Mouse (Mus musculus): ENCODE data around the gene Zfp59. TPM values are rescaled to one million over a fixed set of nuclear protein-coding genes. Genes with fewer than 3 reads are reported as not detected.
A peak's percentile ranks its signal among the peaks of the same experiment; 100 is the strongest.
"Not testable (repeated sequence)": the region's sequence is repeated elsewhere in the genome, so short reads cannot be mapped to it uniquely, and the experiment has no call there.

Zfp59 gene
- total RNA-seq (2021), result 1 to 10 TPM; 2.6 to 3.1 TPM

DNA sequence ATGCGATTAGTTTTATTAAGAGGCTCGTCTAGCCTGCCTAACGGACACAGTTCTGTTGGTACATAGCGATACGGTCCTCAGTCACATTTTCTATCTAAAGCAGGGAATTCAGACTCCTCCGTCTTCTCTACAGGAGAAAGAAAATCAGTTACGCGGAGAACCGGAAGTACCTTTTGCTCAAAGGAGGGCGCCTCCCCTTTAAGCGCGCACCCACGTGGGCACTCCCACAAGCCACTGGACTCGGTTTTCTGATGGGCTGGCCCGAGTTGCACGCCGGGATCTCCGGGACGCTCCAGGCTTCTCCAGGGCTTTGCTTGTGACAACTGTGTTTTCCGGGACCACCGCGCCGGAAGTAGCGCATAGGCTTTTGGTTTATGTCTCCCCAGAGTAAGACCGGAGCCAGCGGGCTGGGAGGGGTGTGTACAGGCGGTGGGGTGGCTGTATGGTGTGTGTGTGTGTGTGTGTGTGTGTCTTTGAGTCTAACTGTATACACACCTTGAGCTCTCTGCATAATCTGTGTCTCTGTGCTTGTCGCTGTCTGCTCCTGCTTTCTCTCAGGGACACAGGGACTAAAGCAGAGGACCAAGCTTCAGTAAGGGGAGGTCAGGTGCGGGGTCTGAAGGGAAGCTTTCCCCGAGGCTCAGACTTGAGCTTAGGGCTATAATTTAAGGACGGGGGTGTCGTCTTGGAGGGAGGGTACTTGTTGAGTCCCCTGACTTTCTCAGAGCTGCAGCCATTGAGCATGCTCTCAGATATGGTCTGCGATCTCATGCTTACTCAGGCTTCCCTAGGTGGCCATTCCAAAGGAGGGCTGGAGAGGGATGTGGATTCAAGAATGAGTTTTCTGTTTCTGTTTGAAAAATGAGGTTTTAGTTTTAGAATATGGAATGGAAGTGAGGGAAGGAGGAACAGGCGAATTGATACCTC is at the start of gene Zfp59:
Gene Zfp59 (plus strand): TSS at position 285 of the 927 bp plus-strand sequence.
- DNase-seq (ENCODE audit: low spot score), result peak; percentile 80
- intact Hi-C loops (cut with DNase I), result loop anchor here (2.0 kb wide), 1 partner anchor 22 kb away; no protein-coding TSS in a partner anchor

DNA sequence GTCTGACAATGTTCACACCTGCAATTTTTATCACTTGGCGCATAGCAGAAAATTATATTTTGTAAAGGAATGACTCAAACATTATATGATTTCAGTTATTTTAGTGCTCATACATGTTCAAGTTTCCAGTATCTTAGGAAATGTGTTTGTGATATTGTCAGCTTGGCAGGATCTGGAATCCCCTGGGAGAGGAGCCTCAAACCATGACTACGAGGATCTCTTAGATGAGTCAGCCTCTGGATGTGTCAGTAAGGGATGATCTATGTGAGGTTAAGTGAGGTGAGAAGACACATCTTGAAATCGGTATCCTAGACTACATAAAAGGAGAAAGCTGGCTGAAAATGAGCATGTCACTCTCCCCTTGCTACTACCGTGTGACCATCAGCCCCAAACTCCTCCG is 49.1 kb upstream of the Zfp59 start:
- intact Hi-C loops (cut with DNase I), result no loop called here
- DNase-seq (ENCODE audit: low spot score), result no peak

DNA sequence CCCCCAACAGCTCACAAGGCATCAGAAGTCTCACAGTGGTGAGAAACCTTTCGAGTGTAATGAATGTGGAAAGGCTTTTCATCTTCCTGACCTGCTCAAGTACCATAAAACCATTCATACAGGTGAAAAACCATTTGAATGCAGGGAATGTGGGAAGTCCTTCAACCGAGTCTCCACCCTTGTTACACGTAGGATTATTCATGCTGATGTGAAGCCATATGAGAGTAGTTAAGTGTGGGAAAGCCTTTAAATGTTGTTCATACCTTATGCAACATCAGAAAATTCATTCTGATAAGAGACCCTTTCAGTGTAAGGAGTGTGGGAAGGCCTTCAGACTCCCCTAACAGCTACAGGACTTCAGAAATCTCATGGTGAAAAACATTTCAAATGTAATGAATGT is 44.5 kb upstream of the Zfp59 start:
- DNase-seq (ENCODE audit: low spot score), result not testable (repeated sequence)

DNA sequence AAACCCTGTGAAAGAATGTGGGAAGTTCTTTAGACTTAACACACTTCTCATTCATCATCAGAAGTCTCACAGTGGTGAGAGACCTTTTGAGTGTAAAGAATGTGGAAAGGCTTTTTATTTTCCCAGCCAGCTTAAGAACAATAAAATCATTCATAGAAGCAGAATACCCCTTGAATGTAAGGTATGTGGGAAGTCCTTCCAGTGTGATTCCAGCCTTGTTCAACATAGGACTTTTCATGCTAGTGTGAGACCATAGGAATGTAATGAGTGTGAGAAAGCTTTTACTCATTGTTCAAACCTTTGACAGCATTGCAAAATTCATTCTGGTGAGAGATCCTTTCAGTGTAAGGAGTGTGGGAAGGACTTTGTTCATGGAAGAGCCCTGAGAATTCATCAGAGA is 43.8 kb upstream of the Zfp59 start:
- no peak for DNase-seq (ENCODE audit: low spot score)
- intact Hi-C loops (cut with DNase I), result no loop called here

More for the DNA sequence above, 44.5 kb upstream of the Zfp59 start:
- intact Hi-C loops (cut with DNase I), result not testable (repeated sequence)

DNA sequence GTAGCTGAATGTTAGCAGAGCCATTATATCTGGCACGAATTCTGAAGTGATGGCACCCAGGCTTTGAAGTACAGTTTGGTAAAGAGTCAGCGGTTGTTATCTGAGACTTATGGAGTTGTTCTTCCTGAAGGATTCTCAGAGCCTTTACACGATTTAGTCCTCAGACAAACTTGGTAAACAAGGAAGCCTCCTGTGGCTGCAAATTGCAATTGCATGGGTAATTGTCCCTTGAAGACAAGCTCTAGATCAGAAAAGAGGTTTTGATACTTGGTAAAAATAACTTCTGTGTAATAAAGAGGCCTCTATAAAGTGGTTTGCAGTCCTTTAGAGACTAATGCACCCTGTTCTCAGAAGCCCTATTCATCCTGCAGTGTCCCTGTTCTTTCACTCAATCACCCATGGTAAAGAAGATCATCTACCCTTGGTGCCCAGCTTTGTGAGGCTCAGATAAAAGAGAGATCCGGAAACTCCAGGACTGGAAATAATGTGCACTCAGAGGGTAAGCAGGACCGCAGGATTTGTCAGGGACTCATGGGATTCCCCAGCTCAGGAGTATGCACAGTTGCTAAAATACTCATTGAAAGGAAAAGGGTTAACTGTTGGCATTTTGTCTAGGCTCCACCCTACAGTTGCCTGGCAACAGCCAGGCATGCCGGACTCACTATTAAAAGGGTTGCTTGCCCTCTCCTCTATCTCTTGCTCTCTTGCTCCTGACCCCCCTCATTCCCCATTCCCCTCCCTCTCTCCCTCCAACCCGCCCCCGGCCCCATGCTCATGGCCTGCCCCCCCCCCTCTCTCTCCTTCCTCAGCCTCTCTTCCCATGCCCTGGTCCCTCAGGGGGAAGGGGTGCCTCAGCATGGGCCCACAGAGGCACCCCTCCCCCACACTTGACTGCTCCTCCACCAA is 40.2 kb upstream of the Zfp59 start:
- no peak for DNase-seq (ENCODE audit: low spot score)
- intact Hi-C loops (cut with DNase I), result no loop called here

DNA sequence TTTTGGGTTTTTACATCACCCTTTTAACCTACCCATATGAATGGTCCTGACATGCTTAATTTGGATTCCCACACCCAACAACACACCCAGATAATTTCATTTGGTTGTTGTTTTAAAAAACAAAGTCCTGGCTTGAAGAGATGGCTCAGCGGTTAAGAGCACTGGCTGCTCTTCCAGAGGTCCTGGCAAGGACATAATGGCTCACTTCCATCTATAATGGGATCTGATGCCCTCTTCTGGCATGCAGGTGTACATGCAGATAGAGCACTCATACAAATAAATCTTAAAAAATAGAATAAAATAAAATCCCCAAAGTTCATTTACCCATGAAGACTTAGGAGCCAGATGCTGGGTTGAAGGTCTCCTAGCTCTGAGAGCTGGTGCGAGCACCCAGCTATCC is 37.3 kb upstream of the Zfp59 start:
- no peak for DNase-seq (ENCODE audit: low spot score)
- intact Hi-C loops (cut with DNase I), result no loop called here

DNA sequence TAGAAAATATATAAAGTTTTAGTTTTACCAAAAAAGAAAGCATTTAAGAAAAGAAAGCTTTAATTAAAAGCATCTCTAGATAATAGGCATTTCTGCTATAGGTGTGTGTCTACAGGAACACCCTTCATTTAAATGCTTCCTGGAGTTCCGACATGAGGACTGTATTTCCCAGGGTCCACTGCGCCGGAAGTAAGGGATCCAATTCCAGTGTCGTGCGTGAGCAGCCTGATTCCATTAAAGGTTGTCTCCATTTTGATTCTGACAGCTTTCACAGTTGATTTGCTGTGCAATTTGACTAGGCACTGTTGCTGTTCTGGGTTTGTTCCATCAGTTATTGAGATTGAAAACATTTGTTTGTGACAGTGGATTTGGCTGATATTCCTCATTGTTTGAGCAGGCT is 35.4 kb upstream of the Zfp59 start:
- no peak for DNase-seq (ENCODE audit: low spot score)
- intact Hi-C loops (cut with DNase I), result no loop called here

DNA sequence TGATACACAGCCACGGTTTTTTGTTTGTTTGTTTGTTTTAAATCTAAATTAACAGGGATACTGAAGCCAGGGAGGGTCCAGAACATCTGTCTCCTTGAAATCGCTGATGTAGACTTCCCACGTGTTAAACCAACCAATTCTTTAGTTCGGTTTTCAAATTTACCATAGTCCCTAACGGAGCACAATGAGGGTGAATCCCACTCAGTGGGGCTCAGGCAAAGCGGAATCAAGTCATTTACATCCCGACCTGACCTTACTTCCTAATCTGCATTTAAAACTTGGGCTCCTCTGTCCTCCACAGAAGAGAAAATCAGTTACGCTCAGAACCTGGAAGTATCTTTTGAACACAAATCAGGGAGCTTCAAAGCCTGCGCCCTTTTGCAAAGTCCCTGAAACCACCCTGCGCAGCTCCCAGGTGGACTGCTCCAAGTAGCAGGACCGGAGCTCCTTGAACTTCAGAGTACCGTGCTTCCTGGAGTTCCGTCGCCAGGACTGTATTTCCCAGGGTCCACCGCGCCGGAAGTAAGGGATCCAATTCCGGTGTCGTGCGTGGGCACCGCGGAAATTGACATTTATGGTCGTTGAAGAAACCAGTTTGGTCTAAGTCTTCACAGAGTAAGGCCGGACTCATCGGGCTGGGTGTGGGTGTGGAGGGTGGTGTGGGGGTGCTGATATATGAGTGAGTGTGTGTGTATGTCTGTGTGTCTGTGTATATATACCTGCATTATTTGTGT is 33.9 kb upstream of the Zfp59 start:
- intact Hi-C loops (cut with DNase I), result loop anchor here (5.0 kb wide), 1 partner anchor 72 kb away; the partner anchor contains the start of gene Zfp60
- DNase-seq (ENCODE audit: low spot score), result peak; percentile 54

DNA sequence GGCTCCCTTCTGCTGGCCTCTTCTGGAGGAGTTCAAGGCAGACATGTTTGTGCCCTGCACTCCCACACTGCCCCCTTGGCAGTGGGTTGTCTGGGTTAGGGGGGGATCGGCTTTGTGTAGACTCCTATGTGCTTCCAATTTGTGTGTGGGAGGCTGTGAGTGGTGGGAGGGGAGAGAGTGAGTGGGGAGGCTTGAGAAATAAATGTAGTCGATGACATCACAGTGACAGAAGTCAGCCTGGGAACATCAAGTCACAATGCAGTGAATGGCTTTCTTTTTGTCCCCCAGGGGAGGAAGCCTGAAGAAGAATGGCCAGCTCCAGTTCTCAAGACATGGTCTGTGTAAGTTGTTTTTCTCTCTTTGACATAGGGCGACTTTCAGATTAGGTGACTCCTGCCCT is 31.5 kb upstream of the Zfp59 start, which contains the start of gene Zfp626:
Gene Zfp626 (plus strand): TSS at position 301 of the 400 bp plus-strand sequence.
- intact Hi-C loops (cut with DNase I), result loop anchor here (5.0 kb wide), 1 partner anchor 75 kb away; the partner anchor contains the start of gene Zfp60
- not testable (repeated sequence) for DNase-seq (ENCODE audit: low spot score)

DNA sequence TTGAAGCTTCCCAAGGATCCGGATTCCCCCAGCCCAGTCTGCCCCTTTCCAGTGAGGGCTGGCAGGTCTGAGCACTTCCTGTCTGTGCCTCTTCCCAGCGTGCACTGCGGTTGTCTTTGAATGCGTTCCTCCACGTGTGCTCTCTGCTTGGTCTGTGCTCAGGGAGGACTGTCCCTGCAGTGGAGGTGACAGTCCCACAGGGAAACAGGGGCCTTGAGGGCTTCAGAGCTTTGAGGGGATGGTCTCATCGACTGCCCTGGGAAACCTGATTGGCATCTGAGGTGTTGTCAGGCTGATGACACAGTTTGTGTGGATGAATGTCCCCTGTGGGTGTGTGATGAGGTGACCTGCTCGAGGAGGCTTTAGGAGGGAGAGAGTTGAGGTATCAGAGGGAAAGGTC is 31.1 kb upstream of the Zfp59 start:
- intact Hi-C loops (cut with DNase I), result loop anchor here (5.0 kb wide), 1 partner anchor 75 kb away; the partner anchor contains the start of gene Zfp60
- not testable (repeated sequence) for DNase-seq (ENCODE audit: low spot score)

DNA sequence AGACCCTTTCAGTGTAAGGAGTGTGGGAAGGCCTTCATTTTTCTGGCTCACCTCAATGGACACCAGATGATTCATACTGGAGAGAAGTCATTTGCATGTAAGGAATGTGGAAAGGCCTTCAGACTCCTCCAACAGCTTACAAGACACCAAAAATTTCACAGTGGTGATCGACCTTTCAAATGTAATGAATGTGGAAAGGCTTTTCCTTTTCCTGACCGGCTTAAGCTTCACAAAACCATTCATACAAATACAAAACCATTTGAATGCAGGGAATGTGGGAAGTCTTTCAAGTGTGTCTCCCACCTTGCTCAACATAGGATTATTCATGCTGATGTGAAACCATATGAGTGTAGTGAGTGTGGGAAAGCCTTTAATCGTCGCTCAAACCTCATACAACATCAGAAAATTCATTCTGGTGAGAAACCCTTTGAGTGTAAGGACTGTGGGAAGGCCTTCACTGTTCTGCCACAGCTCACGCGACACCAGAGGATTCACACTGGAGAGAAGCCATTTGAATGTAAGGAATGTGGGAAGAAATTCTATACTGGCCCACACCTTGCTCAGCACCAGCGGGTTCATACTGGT is 19.8 kb upstream of the Zfp59 start:
- intact Hi-C loops (cut with DNase I), result no loop called here
- no peak for DNase-seq (ENCODE audit: low spot score)

DNA sequence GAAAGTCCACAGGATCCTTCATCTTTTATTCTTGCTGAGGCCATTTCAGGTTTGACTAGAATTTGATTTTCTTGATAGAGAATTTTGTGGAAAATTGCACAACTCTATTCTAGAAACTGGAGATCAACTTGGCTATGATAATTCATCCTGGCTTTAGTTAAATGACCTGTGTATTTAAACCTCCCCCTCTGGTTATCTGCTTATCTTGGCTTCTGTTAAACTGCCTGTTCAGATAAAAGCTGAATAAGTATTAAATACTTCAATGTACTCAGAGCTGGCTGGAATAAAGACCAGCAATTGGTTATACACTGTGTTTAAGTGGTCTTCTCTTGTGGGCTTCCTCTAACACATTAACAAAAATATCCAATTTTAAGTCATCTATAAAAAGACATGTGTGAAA is 15.8 kb upstream of the Zfp59 start:
- intact Hi-C loops (cut with DNase I), result no loop called here
- DNase-seq (ENCODE audit: low spot score), result no peak

DNA sequence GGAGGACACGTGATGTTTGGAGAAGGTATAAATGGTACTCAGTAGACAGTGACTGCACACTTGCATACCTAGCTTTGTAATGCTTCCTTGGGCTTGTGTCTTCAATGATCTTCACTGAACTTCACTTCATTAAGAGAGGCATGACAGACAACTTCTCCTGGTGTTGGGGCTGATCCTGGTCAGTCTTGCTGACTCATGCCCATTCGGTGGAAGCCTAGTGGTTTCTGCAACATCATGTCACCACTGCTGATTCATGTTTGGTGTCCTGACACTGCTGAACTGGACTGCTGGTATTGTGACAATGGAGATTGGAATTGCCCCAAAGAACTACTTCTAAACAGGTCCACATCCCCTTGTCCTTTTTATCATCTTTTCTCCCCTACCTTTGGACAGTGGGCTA is 4.3 kb upstream of the Zfp59 start:
- DNase-seq (ENCODE audit: low spot score), result no peak
- intact Hi-C loops (cut with DNase I), result no loop called here

DNA sequence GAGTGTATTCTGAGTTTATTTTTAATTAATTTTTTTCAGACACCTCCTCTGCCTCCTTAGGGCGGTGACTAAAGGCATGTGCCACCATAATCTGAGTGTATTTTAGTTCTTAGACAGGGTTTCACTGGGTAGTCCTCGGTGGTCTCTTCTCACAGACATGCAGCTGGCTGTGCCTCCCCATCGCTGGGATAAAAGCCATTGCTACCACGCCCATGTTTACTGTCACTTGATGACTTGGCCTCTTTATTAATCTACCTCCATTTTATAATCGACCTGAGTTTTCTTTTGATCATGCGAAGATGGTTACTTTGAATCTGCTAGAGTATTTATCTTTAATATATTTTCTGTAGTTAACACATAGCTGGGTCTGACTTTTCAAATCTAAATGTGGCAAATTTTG is 511 bp upstream of the Zfp59 start:
- no peak for DNase-seq (ENCODE audit: low spot score)
- intact Hi-C loops (cut with DNase I), result loop anchor here (2.0 kb wide), 1 partner anchor 23 kb away; no protein-coding TSS in a partner anchor

DNA sequence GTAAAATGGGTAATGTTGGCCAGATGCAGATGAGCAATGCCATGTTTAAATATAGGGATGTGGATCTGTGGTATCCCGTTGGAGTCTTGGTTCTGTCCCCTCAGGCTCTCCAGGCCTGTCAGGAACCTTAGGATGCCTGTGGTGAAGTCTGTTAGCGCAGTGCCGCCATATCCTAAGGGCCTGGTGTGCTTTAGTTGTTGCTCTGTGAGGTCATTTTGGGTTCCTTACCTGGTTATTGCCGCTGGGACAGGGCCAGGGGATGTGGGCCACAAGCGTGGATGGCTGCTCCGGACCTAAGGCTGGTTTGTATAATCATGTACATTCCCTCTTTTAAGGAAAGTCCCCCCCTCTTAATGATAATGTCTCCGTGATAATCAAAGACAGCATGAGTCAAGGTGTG is 1.2 kb downstream of the Zfp59 start:
- intact Hi-C loops (cut with DNase I), result loop anchor here (2.0 kb wide), 1 partner anchor 21 kb away; no protein-coding TSS in a partner anchor
- DNase-seq (ENCODE audit: low spot score), result no peak

DNA sequence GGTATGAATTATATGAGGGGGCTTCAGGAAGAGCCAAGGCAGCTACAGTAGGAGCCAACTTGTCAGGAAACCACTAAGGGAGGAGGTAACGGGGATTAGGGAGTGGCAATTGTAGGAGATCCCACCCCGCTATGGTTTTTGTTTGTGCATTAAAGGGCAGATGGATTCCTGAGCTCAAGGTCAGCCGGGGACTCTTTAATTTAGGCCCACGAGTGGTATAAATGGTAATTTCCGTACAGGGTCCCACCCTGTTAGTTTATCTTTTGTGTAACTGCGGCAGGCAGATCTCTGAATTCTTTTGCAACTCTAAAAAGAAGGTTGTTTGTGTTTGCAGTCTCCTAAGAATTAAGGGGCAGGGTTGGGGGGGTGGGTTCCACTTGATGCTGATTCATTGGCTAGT is 1.7 kb downstream of the Zfp59 start:
- DNase-seq (ENCODE audit: low spot score), result no peak
- intact Hi-C loops (cut with DNase I), result no loop called here

DNA sequence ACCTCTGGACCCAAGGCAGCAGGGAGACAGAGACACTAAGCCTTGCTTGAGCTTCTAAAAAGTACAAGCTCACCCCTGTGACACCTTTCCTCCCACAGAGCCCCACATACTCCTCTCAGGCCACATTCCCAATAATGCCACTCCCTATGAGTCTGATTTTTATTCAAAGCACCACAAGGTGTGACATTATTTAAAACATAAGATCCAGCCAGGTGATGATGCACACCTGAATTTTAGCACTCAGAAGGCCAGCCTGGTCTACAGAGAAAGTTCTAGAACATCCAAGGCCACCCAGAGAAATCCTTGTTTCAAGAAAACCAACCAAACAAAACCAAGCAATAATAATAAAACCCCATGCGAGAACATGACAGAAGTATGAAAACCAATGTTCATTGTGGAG is 18.8 kb downstream of the Zfp59 start, which contains the start of gene Zfp607a:
Gene Zfp607a (plus strand): TSS at position 301 of the 400 bp plus-strand sequence.
- DNase-seq (ENCODE audit: low spot score), result no peak
- intact Hi-C loops (cut with DNase I), result no loop called here

DNA sequence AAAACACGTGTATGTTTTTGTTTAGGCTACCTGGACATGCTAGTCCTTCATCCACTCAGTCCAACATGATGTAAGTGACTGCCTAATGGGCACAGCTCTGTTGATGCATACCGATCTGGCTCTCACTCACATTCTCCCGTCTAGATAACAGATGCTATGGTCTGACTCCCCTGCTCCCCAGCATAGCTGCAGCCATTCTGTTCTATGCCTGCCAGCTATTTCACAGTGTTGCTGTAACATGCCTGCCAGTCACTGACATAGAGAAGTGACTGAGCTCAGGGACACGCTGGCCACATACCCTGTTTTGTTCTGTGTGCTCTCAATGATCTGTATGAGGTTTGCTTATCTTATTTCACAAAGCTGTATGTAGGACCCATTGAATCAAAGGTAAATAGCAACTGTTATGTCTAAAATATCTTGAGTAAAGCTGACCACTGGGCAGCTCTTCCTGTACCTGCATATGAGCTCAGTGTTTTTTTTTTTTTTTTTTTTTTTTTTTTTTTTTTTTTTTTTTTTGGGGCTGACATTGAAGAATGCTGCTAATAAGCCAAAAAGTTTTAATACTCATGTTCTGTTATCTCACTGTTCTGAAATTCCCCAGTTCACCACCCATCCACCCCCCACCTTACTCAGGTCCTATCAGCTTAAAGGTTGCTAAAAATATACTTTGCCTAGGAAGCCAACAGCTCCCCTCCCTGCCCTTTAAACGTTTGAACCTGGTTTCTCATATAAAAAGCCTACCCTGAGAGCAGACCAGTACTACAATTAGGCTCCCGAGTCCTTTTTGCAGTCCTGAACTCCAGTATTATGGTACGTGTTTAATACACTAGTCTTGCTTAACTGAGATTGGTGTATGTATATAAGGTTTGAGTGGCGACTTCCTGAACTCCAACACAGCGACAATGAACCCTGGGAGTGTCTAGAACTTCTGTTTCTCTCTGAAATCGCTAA is 21.2 kb downstream of the Zfp59 start:
- intact Hi-C loops (cut with DNase I), result loop anchor here (2.0 kb wide), 1 partner anchor 21 kb away; the partner anchor contains the start of gene Zfp59
- no peak for DNase-seq (ENCODE audit: low spot score)

Data from heart, postnatal 25 days (tissue).